Mouse (Mus musculus) A20 (cell line): ENCODE data around the gene Btbd35f6.
"Not testable (repeated sequence)": the region's sequence is repeated elsewhere in the genome, so short reads cannot be mapped to it uniquely, and the experiment has no call there.

ENCODE experiments used
- DNase-seq: peaks from one replicate; pipeline ENCODE4 v3.0.0-alpha.2; 2011; ENCODE audit warnings: low read depth, low spot score

Btbd35f6 gene

DNA sequence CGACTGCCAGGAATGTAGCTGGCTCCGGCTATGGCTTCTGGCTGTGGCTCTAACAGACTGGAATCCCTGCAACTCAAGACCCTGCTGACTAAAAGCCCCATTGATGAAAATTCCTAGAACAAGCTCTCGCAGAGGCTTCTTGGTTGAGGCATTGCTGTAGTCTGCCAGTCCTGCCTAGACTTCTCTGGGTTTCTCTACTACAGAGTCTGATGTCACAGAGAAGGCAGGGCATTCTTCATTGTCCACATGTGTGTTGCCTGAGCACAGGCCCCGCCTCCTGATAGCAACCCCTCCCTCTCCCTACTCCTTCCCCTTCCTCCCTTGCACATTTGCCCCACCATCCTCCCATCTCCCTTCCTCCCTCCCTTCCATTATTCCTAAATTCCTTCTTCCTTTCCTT, at the start of gene Btbd35f6:
Btbd35f6 (minus strand) TSS at position 101 of the 400 bp plus-strand sequence.
- not testable (repeated sequence) for DNase-seq

DNA sequence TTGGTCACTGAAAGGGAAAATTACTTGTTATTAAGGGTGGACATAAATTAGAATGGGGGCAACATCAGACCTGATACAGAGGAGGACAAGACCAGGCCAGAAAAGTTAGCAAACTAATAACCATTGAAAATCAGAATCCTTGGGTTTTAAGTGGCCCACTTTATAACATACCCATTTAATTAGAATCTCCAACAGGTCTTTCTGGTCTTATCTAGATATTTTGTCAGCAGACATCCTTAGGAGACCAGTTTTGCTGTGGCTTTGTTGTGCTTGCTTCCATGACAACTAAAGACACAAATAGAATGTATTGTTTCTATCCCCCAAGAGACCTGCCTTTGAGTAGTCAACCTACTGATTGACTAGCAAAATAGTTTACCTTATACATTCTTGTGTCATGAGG, 30.4 kb upstream of the Btbd35f6 start, which contains the start of gene Gm21870:
Gm21870 (minus strand) TSS at position 101 of the 400 bp plus-strand sequence.
- not testable (repeated sequence) for DNase-seq

DNA sequence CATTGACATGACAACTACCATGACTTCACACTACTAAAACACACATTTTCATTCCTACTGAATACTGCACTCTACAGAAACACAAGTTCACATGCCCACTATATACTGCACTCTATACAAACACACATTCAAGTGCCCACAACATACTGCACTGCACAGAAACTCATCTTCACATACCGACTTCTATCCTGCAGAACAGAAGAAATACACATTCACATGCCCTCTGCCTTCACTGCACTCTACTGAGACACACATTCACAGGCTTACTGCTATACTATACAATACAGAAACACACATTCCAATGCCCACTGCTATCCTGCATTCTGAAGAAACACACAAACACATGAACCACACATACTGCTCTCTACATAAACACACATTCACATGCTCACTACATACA, 26.1 kb downstream of the Btbd35f6 start:
- not testable (repeated sequence) for DNase-seq

DNA sequence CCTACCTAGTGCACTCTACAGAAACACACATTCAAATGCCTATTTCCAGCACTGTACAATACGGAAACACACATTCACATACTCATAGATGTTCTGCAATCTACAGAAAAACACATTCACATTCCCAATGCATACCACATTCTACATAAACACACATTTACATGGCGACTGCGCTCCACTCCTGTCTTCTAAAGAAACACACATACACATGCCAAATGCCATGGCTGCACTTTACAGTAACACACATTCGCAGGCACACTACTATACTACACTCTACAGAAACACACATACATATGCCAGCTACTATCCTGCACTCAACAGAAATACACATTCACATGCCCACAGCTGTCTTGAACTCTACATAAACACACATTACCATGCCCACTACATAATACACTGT, 28.1 kb downstream of the Btbd35f6 start:
- DNase-seq, result not testable (repeated sequence)

DNA sequence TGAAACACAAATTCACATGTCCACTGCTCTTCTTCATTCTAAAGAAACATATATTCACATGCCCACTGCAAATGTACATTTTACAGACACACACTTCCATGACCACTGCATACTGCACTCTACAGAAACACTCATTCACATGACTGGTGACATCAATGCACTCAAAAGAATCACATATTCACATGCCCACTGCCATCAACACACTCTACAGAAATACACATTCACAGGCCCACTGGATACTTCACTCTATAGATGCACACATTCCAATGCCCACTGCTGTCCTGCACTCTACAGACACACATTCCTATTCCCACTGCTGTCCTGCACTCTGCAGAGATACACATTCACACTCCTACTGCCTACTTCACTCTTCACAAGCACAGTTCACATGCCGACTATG, 30.0 kb downstream of the Btbd35f6 start:
- not testable (repeated sequence) for DNase-seq

DNA sequence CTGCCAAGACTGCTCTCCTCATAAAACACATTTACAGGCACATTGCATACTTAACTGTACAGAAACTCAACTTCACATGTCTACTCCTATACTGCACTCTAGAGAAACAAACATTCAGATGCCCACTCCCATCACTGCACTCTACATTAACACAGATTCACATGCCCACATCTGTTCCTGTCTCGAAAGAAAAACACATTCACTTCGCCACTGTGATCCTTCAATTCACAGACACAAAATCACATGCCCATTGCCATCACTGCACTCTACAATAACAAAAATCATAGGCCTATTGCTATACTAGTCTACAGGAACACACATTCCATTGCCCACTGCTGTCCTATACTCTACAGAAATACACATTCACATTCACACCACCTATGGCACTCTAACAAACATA, 30.9 kb downstream of the Btbd35f6 start:
- DNase-seq, result not testable (repeated sequence)
